Mouse (Mus musculus): ENCODE data around the gene 0610030E20Rik. TPM values are rescaled to one million over a fixed set of nuclear protein-coding genes. Genes with fewer than 3 reads are reported as not detected.

0610030E20Rik gene
- total RNA-seq, 4 experiments from 2014 or later = 7.6 to 10.4 (median 8.0) TPM

- peak; percentile 75 for DNase-seq (ENCODE audit: low spot score)
Observed at GRCm38 (mm10) chr6:72390795-72391521, 43.8 kb downstream of the 0610030E20Rik start.

- no peak for DNase-seq (ENCODE audit: low spot score)
Observed at GRCm38 (mm10) chr6:72392341-72392740, 45.2 kb downstream of the 0610030E20Rik start.

DNA sequence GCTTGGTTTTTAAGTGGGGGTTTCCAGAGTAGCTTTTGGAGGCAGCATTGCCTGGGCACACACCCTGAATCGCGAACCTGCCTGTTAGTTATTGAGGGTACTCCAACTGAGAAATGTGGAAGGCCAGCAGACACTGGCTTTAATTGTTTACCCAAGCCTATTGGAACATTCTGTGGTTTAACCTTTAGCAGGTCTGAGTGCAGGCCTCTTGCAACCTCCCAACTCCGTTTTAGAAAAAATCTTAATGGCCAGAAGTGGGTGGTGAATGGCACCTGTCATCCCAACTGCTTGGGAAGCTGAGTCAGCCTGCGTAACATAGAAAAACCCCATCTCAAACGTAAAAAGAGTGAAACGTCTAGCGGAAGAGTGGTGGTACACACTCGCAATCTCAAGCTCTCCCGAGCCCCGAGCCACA, 49.7 kb downstream of the 0610030E20Rik start:
- no peak for DNase-seq (ENCODE audit: low spot score)

GRCm38 (mm10) chr6:72399967-72400366, 52.9 kb downstream of the 0610030E20Rik start:
- DNase-seq (ENCODE audit: low spot score) = no peak

DNA sequence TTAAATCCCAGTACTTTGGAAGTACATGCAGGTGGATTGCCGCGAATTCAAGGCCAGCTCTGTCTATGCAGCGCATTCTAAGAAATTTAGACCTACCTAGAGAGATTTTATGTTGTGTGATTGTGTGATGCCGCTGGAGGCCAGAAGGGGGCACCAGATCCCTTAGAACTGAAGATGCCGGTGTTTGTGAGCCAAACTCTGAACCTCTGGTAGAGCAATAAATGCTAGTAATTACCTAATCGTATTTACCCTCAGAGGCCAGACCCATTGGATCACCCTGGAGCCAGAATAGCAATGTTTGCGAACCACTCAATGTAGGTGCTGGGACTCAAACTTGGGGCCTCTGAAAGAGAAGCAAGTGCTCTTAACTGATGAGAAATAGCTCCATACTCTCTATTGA, 54.8 kb downstream of the 0610030E20Rik start:
- DNase-seq (ENCODE audit: low spot score) = peak; percentile 83

Other genes with a start within 250 kb of the 0610030E20Rik start
- 10 to 100 TPM; 60.4 to 74.1 (median 71.4) TPM for gene St3gal5, start 249.7 kb upstream of the 0610030E20Rik start, total RNA-seq (2022)
- gene Atoh8, start 111.7 kb upstream of the 0610030E20Rik start, total RNA-seq (2022) = 10 to 100 TPM in 2 of 4 experiments, 1 to 10 TPM in 2; 9.6 to 10.9 (median 10.1) TPM
- under 1 TPM in 1 of 4 experiments, not detected in 3; 0.23 TPM for gene Sftpb, start 42.7 kb upstream of the 0610030E20Rik start, total RNA-seq (2022)
- 10 to 100 TPM; 14.4 to 20.0 (median 15.2) TPM for gene Usp39, start 2.1 kb upstream of the 0610030E20Rik start, total RNA-seq (2022)
- gene Tmem150a, start 8.1 kb downstream of the 0610030E20Rik start, total RNA-seq (2022) = 10 to 100 TPM; 20.4 to 24.3 (median 22.2) TPM
- gene Rnf181, start 19.6 kb downstream of the 0610030E20Rik start, total RNA-seq (2022) = 10 to 100 TPM; 39.5 to 49.6 (median 41.5) TPM
- 10 to 100 TPM; 58.0 to 68.1 (median 61.2) TPM for gene Vamp5, start 33.2 kb downstream of the 0610030E20Rik start, total RNA-seq (2022)
- 10 to 100 TPM; 58.8 to 80.9 (median 70.8) TPM for gene Vamp8, start 43.4 kb downstream of the 0610030E20Rik start, total RNA-seq (2022)
- gene Ggcx, start 67.0 kb downstream of the 0610030E20Rik start, total RNA-seq (2022) = 10 to 100 TPM; 30.9 to 38.9 (median 33.8) TPM
- 100 to 1,000 TPM; 112 to 150 (median 119) TPM for gene Mat2a, start 92.2 kb downstream of the 0610030E20Rik start, total RNA-seq (2022)
- not detected for gene Sh2d6, start 174.4 kb downstream of the 0610030E20Rik start, total RNA-seq (2022)
- 10 to 100 TPM in 1 of 4 experiments, 1 to 10 TPM in 3; 7.5 to 11.8 (median 9.2) TPM for gene Capg, start 197.1 kb downstream of the 0610030E20Rik start, total RNA-seq (2022)

Measured in heart, adult 8-10 months (tissue).